Mouse (Mus musculus) spleen, postnatal 10 days (tissue): ENCODE results near the gene Usp5.

Experiments
- DNase-seq, 2 experiments: peaks; one replicate each; pipeline ENCODE4 v3.0.0; 2021 to 2022; ENCODE audit warnings: low spot score in 2 of 2

The Usp5 gene

DNA sequence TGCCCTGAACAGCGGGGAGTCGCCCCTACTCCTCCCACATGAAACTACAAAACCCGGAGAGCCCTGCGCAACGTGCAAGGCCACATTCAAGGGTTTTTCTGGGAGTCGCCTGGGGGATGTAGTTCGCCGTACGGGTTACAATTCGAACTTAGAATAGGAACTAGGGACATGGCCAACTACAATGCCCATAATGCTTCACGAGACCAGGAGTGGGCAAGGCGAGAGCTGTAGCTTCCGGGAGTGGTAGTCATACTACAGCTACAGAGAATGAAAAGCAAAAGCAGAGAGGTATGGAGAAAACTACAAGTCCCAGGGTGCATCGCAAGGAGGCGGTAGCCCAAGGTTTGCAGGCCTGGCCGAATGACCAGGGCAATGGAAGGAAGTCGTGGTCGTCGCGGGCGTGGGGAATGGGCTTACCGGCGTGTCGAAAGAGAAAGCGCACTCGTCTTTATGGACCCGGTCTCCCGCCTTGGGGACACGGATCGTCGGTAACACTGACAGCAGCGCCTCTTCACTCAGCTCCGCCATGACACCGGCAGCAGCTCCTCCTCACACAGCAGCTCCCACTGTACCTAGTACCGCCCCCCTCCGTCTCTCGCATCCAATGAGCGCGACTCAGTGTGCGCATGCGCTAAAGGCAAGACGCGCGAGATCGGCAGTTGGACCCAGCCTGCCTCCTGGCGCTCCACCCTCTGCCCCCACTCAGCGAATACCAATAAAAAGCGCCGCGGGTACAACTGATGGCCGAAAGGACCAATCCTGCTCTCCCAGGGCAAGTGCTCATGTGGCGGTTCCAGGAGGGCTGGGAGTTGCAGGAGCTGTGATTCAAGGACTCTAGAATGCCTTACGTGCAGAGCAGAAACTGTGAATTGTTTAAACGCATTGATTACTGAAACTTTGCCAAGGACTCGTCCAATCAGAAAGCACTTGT, at the start of gene Usp5, which contains the start of gene Cdca3:
Gene Usp5, minus strand, starts transcription at position 617 of the 931 bp plus-strand sequence.
Gene Cdca3, plus strand, starts transcription at position 680 of the 931 bp plus-strand sequence.
- peak; percentile 96 to 98 for DNase-seq

- no peak for DNase-seq
These were observed 45.1 kb upstream of the Usp5 start for GRCm38 (mm10) chr6:124874348-124874747.

- DNase-seq = no peak
These were observed 37.3 kb upstream of the Usp5 start for GRCm38 (mm10) chr6:124866560-124866959.

DNA sequence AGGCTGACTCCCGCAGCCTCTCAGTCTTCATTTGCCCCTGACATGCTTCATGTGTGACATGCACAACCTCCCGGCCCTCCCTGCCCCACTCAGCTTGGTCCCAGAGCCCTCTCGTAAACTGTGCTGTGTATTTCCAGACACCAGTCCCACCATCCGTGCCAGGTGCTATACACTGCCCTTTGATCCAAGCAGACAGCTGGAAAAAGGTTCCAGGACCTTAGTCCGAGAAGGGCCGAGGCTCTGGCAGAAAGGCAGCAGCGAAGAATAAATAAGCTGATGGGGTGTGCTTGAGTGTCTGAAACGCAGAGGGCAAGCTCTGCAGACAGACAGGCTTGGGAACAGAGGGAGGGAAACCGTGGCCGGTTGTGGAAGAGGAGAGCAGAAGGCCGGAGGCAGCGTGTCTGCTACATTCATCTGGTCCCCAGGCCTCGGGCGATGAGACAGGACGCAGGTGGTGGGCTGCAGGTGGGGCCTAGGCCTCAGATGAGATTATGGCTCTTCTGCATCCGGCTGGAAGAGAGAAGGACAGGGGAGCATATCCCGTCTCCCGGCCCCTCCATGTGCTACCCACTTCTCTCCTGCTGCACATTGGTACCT, 36.6 kb upstream of the Usp5 start:
- DNase-seq = no peak

- peak in 1 of 2 experiments; percentile 45 for DNase-seq
These were observed 34.5 kb upstream of the Usp5 start, which contains the start of gene Gpr162 for GRCm38 (mm10) chr6:124863658-124864298. Gene Gpr162 (minus strand): TSS chr6:124863983.

DNA sequence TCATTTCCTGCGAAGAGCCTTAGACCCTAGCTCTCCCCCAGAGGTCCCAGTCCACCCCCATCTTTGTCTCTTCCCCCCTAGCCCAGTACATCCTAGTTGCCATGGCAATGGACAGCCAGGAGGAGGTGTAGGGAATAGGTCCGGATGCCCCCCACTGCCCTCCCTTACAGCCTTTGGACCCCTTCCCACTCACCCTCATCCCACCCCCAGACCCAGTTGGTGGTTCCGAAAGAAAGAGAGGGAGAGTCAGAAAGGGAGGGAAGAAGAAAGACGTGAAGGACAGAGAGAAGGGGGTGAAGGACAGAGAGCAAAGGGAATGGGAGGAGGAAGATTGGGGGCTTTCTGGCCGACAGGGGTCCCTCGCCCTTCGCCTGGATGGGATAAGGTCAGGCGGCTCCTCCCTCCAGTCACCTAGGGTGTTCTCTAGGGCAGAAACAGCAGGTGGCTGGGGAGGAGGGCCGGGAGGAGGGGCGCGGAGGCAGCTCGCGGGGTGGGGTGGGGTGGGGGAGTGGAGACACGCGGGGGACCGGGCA, 33.9 kb upstream of the Usp5 start:
- no peak for DNase-seq

- DNase-seq = no peak
These were observed 33.3 kb upstream of the Usp5 start for GRCm38 (mm10) chr6:124862406-124863124.

- no peak for DNase-seq
These were observed 32.5 kb upstream of the Usp5 start for GRCm38 (mm10) chr6:124861802-124862201.

- DNase-seq = no peak
These were observed 32.0 kb upstream of the Usp5 start for GRCm38 (mm10) chr6:124861266-124861665.

DNA sequence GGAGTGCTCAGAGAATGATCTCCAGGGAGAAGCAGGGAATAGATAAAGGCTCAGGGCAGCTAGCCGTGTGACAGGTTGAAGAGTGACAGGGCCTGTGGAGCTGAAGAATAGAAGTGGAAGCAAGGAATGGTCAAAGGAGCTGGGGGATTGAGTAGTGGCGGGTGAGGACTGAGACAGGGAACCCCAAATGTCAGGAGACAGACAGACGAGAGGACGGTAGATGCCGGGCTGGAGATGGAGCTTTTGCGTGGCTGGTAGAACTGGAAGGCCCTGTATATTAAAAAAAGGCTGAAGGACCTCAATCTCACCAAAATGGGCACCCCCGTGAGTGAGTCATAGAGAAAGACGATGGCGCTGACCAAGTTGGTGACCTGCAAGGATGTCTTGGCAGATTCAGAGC, 31.2 kb upstream of the Usp5 start:
- DNase-seq = no peak

- peak; percentile 69 to 88 for DNase-seq
These were observed 30.4 kb upstream of the Usp5 start for GRCm38 (mm10) chr6:124859725-124860124.

GRCm38 (mm10) chr6:124858561-124859318, 29.5 kb upstream of the Usp5 start:
- no peak for DNase-seq

GRCm38 (mm10) chr6:124857840-124858530, 28.7 kb upstream of the Usp5 start:
- DNase-seq = no peak

- DNase-seq = peak; percentile 43 to 72
These were observed 27.9 kb upstream of the Usp5 start, which contains the start of gene P3h3 for GRCm38 (mm10) chr6:124856916-124857839. Gene P3h3 (minus strand): TSS chr6:124857752.

DNA sequence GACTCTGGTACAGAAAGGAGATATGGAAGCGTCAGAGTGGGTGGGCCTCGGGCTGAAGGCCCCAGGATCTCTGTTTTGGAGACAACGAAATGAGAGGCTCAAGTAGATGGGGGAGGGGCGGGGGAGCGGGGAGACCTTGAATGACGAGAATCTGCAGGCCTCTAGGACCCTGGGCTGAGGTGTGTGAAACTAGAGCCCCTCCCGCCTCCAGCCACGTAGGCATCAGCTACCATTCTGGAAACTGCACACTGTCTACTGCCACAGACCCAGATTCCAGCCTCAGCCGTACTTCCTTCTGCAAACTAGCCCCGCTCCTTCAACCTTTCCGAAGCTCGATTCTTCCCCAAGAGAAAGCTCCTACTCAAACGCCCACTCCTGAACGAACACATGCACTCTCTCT, 27.0 kb upstream of the Usp5 start:
- DNase-seq = no peak

DNA sequence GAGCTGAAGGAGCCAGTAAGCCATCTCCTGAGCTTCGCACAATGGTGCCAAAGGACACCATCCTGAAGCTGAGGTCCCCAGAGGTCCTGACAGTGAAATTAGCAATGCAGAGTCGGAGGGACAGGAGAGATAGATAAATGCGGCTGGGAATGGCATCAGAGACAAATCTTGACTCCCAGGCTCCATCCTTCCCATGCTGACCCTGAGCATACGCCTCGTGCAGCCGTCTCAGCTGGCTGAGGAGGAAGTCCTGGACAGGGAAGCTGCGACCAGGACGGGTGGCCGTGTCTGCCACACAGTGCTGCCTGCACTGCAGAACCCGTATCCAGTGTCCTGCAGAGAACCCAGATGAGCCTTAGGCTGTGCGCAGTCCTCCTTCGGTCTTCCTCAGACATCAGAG, 25.4 kb upstream of the Usp5 start:
- DNase-seq = no peak

DNA sequence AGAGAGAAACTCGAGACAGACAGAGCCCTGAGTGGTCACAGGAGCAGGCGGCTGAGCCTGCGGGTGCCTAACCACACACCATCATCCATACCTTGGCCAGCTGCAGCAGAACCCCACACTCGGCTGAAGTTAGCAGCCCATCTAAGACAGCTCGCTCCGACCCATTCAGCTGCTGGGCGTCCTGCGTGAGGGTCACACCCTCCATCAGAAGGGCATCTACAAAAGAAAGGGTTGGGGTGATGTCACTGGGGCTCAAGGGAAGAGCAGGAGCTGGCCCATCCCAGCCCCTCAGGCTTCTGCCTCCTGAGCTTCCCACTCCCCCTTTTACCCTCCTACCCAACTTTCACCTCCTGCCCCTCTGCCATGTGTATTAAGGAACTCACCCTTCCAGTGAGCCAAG, 21.3 kb upstream of the Usp5 start:
- DNase-seq = no peak

DNA sequence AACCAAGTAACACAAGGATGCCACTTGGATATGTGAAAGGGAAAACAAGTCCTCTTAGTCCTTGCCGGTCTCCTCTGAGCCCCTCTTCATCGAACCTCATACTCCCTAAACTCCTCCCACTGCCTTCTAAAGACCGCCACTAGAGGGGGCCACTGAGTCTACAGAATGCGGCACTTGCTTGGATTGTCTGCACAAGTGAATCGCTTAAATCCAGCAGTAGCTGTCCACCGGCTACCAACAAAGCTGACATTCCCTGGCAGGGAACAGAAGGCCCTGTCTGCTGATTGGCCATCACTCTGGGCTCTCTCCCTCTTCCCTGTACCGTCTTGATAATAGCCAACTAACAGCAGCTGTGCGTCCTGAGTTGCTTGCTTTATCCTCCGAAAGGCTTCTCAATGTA, 18.0 kb upstream of the Usp5 start:
- DNase-seq = peak; percentile 87 to 92
